ENCODE assay signal across 25 mouse cellular contexts in the genomic region with DNA sequence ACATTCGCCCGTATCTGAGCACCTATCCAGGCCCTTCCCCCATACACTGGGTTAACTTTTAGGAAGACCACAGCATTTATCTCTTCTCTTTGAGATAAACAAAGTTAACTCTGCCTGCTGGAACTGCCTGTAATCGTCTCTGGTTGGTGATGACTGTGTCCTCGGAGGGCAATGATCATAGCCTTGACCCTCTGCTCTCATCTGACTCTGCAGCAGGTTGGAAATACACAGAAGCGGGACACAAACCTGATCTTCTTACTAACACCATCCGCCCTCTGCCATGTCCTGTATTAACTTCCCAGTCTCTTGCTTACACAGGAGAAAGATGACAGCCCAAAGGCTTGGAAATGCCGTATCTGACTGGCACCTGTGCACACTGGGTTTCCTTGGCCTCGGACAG.
A peak's percentile ranks its signal among the peaks of the same experiment; 100 is the strongest.
DNase-seq lines count a peak whose midpoint lies in the region; ATAC-seq and TF ChIP-seq lines count a peak whose summit lies in the region.
"Had no signal": no experiment of that assay in that cellular context is flagged by ENCODE, and none has a peak within 500 bp of the region (broad histone marks: within the 10 kb centered on the region; RNA-seq: fewer than 3 reads in every experiment).

No protein-coding gene starts in this region.

- no peaks in the 10 kb centered on the region for H3K27me3 ChIP-seq in heart, embryonic 13.5 days (replicated peaks)
- no peaks in the 10 kb centered on the region for H3K27me3 ChIP-seq in liver, adult 2 months (ENCODE audit: control insufficient read depth, insufficient read depth, low read length)
- H3K27me3 ChIP-seq in liver, postnatal 0 days (ENCODE audit: insufficient read depth, low read length), result no peaks in the 10 kb centered on the region
- H3K27me3 ChIP-seq in liver, embryonic 16.5 days (ENCODE audit: control insufficient read depth, insufficient read depth, low read depth, low read length), result no peaks in the 10 kb centered on the region
- H3K27me3 ChIP-seq: embryonic facial prominence, embryonic 12.5 days; embryonic facial prominence, embryonic 15.5 days; heart, embryonic 12.5 days had no signal

- H3K27ac ChIP-seq in heart, embryonic 13.5 days (replicated peaks), result peak overlapping the region; percentile 32; the same call in 1 of the 2 replicates
- peak overlapping the region; percentile 60 for H3K27ac ChIP-seq in liver, adult 2 months (replicated peaks; ENCODE audit: insufficient read depth, low read depth, low read length)
- H3K27ac ChIP-seq in liver, postnatal 0 days (ENCODE audit: low read depth), result no peak overlapping the region
- H3K27ac ChIP-seq in liver, embryonic 16.5 days (ENCODE audit: low read length), result no peak overlapping the region
- H3K27ac ChIP-seq: embryonic facial prominence, embryonic 12.5 days; embryonic facial prominence, embryonic 15.5 days; hindbrain, embryonic 14.5 days; hindbrain, postnatal 0 days had no signal

- ATAC-seq in heart, embryonic 13.5 days (ENCODE audit: extremely low read depth, insufficient number of reproducible peaks, low FRiP score, low TSS enrichment), result no peak
- ATAC-seq in liver, postnatal 0 days, result no peak; the same call in 1 of the 2 replicates
- peak; percentile 37; the same call in 1 of the 2 replicates for ATAC-seq in liver, embryonic 16.5 days (ENCODE audit: low read depth)
- ATAC-seq: CD4-positive, CD25-positive, alpha-beta regulatory T cell, adult 4 months; forebrain, embryonic 14.5 days; hindbrain, postnatal 0 days; inflammation-experienced regulatory T-cells, adult 6 months; intestine, embryonic 16.5 days had no signal

- peaks cover 46% of the 10 kb centered on the region for H3K4me1 ChIP-seq in heart, embryonic 13.5 days
- H3K4me1 ChIP-seq in liver, adult 2 months (ENCODE audit: control insufficient read depth, insufficient read depth, low read length), result peaks cover 17% of the 10 kb centered on the region
- H3K4me1 ChIP-seq in liver, postnatal 0 days (ENCODE audit: insufficient read depth), result peaks cover 7% of the 10 kb centered on the region; the same call in 1 of the 2 replicates
- H3K4me1 ChIP-seq in liver, embryonic 16.5 days (ENCODE audit: control insufficient read depth, low read depth, low read length), result no peaks in the 10 kb centered on the region

- no peak for TF ChIP-seq CTCF in liver, adult 2 months (IDR thresholded peaks at IDR 0.05; ENCODE audit: low read depth, low read length)
- no peak for TF ChIP-seq CTCF in liver, postnatal 0 days (IDR thresholded peaks at IDR 0.05; ENCODE audit: low read depth)

- no peak for TF ChIP-seq EP300 in liver, postnatal 0 days (IDR thresholded peaks at IDR 0.05; ENCODE audit: low read depth)

- WGBS in heart, embryonic 13.5 days, result 61% methylated on average over 8 of the region's 8 CpGs
- 26% methylated on average over 8 of the region's 8 CpGs for WGBS in liver, adult 2 months
- WGBS in liver, postnatal 0 days (ENCODE audit: insufficient replicate concordance), result 52% methylated on average over 8 of the region's 8 CpGs
- 41% methylated on average over 8 of the region's 8 CpGs for WGBS in liver, embryonic 16.5 days (ENCODE audit: insufficient replicate concordance)

- H3K79me2 ChIP-seq in liver, adult 2 months (ENCODE audit: control insufficient read depth, insufficient read depth, low read length), result no peaks in the 10 kb centered on the region

- TF ChIP-seq POLR2A in liver, adult 2 months (IDR thresholded peaks at IDR 0.05; ENCODE audit: extremely low read depth, insufficient read depth, low read length), result no peak

- no peak overlapping the region for H3K9ac ChIP-seq in heart, embryonic 13.5 days
- H3K9ac ChIP-seq in liver, adult 2 months (ENCODE audit: low read depth, low read length), result no peak overlapping the region
- H3K9ac ChIP-seq in liver, postnatal 0 days (replicated peaks), result no peak overlapping the region
- H3K9ac ChIP-seq in liver, embryonic 16.5 days (ENCODE audit: low read depth, low read length), result no peak overlapping the region
- H3K9ac ChIP-seq: embryonic facial prominence, embryonic 12.5 days; embryonic facial prominence, embryonic 15.5 days; heart, embryonic 12.5 days; hindbrain, embryonic 14.5 days had no signal

- DNase-seq in heart, postnatal 4 days, result no peak
- peak; percentile 96 for DNase-seq in liver, adult 2 months (ENCODE audit: extremely low read depth, low read depth, low spot score)
- DNase-seq in liver, postnatal 0 days, result no peak
- DNase-seq in skeletal muscle tissue, adult 2 months (ENCODE audit: low read depth, low spot score), result peak; percentile 45
- DNase-seq: adrenal gland, adult 2 months; adrenal gland, postnatal 14 days; cerebellum, adult 11 months; cerebellum, adult 2 months; cerebellum, adult 9-11 months; cerebellum, postnatal 25 days; gastrocnemius, postnatal 10 days; heart, adult 11 months; heart, postnatal 10 days; heart, postnatal 36 days had no signal

- H3K36me3 ChIP-seq in heart, embryonic 13.5 days, result no peaks in the 10 kb centered on the region
- no peaks in the 10 kb centered on the region for H3K36me3 ChIP-seq in liver, adult 2 months (ENCODE audit: control insufficient read depth, insufficient read depth, low read length)
- no peaks in the 10 kb centered on the region for H3K36me3 ChIP-seq in liver, postnatal 0 days (replicated peaks; ENCODE audit: insufficient read depth, low read length)
- H3K36me3 ChIP-seq in liver, embryonic 16.5 days (ENCODE audit: control insufficient read depth, insufficient read depth), result no peaks in the 10 kb centered on the region
- H3K36me3 ChIP-seq: embryonic facial prominence, embryonic 12.5 days; embryonic facial prominence, embryonic 15.5 days; heart, embryonic 12.5 days had no signal

- no peaks in the 10 kb centered on the region for H3K9me3 ChIP-seq in heart, embryonic 13.5 days
- H3K9me3 ChIP-seq in liver, postnatal 0 days (ENCODE audit: low read length), result no peaks in the 10 kb centered on the region
- H3K9me3 ChIP-seq in liver, embryonic 16.5 days (replicated peaks; ENCODE audit: control insufficient read depth, low read length), result no peaks in the 10 kb centered on the region
- H3K9me3 ChIP-seq: embryonic facial prominence, embryonic 12.5 days; embryonic facial prominence, embryonic 15.5 days; heart, embryonic 12.5 days had no signal

- no peak overlapping the region for H3K4me2 ChIP-seq in heart, embryonic 13.5 days
- no peak overlapping the region for H3K4me2 ChIP-seq in liver, postnatal 0 days (ENCODE audit: low read depth, low read length)
- no peak overlapping the region for H3K4me2 ChIP-seq in liver, embryonic 16.5 days (ENCODE audit: low read depth, low read length)
- H3K4me2 ChIP-seq: embryonic facial prominence, embryonic 12.5 days; embryonic facial prominence, embryonic 15.5 days; heart, embryonic 12.5 days; hindbrain, embryonic 14.5 days had no signal

- H3K4me3 ChIP-seq in heart, embryonic 13.5 days, result no peak overlapping the region
- H3K4me3 ChIP-seq in liver, adult 2 months (ENCODE audit: insufficient read depth, low read depth, low read length), result no peak overlapping the region
- H3K4me3 ChIP-seq in liver, postnatal 0 days (ENCODE audit: low read depth, low read length), result no peak overlapping the region
- H3K4me3 ChIP-seq in liver, embryonic 16.5 days (ENCODE audit: low read depth, low read length), result no peak overlapping the region
- H3K4me3 ChIP-seq: embryonic facial prominence, embryonic 12.5 days; embryonic facial prominence, embryonic 15.5 days; heart, embryonic 12.5 days had no signal

Comparison
In these comparisons a context has a peak if more than half of its experiments do, and no peak if none do; other contexts are left out.
1. H3K27ac ChIP-seq: peak in heart, embryonic 13.5 days (single experiment) and liver, adult 2 months (single experiment); none in liver, postnatal 0 days (single experiment) and liver, embryonic 16.5 days (single experiment).
2. DNase-seq: peak in liver, adult 2 months (single experiment) and skeletal muscle tissue, adult 2 months (single experiment); none in heart, postnatal 4 days (single experiment) and liver, postnatal 0 days (single experiment).